Mouse (Mus musculus): ENCODE measurements around the gene Eif4a3.
"Not testable (repeated sequence)": the region's sequence is repeated elsewhere in the genome, so short reads cannot be mapped to it uniquely, and the experiment has no call there.

The Eif4a3 gene

GRCm38 (mm10) chr11:119298917-119299316 is 972 bp downstream of the Eif4a3 start:
- in situ Hi-C loops (cut with MseI, MboI): no loop called here

GRCm38 (mm10) chr11:119297996-119298395 is 1.9 kb downstream of the Eif4a3 start:
- in situ Hi-C loops (cut with MseI, MboI): no loop called here

GRCm38 (mm10) chr11:119292861-119293260 is 7.0 kb downstream of the Eif4a3 start:
- in situ Hi-C loops (cut with MseI, MboI): not testable (repeated sequence)

GRCm38 (mm10) chr11:119287207-119287992 is 12.5 kb downstream of the Eif4a3 start:
- in situ Hi-C loops (cut with MseI, MboI): no loop called here

GRCm38 (mm10) chr11:119285791-119286527 is 13.9 kb downstream of the Eif4a3 start:
- in situ Hi-C loops (cut with MseI, MboI): no loop called here

- in situ Hi-C loops (cut with MseI, MboI): no loop called here
Observed at GRCm38 (mm10) chr11:119281030-119281429, 18.9 kb downstream of the Eif4a3 start.

- in situ Hi-C loops (cut with MseI, MboI): no loop called here
Observed at GRCm38 (mm10) chr11:119273186-119273930, 26.5 kb downstream of the Eif4a3 start.

- in situ Hi-C loops (cut with MseI, MboI): not testable (repeated sequence)
Observed at GRCm38 (mm10) chr11:119272492-119272891, 27.4 kb downstream of the Eif4a3 start.

GRCm38 (mm10) chr11:119268557-119269195 is 31.2 kb downstream of the Eif4a3 start:
- in situ Hi-C loops (cut with MseI, MboI): no loop called here

GRCm38 (mm10) chr11:119267768-119268556 is 31.9 kb downstream of the Eif4a3 start, which contains the start of gene Gaa:
Gaa (plus strand) TSS chr11:119267887.
- in situ Hi-C loops (cut with MseI, MboI): no loop called here

GRCm38 (mm10) chr11:119267241-119267674 is 32.6 kb downstream of the Eif4a3 start:
- in situ Hi-C loops (cut with MseI, MboI): no loop called here

- in situ Hi-C loops (cut with MseI, MboI): no loop called here
Observed at GRCm38 (mm10) chr11:119265811-119266210, 34.1 kb downstream of the Eif4a3 start.

- in situ Hi-C loops (cut with MseI, MboI): no loop called here
Observed at GRCm38 (mm10) chr11:119264413-119264812, 35.5 kb downstream of the Eif4a3 start.

- in situ Hi-C loops (cut with MseI, MboI): no loop called here
Observed at GRCm38 (mm10) chr11:119259977-119260376, 39.9 kb downstream of the Eif4a3 start.

- in situ Hi-C loops (cut with MseI, MboI): no loop called here
Observed at GRCm38 (mm10) chr11:119258572-119259322, 41.1 kb downstream of the Eif4a3 start.

GRCm38 (mm10) chr11:119258216-119258571 is 41.7 kb downstream of the Eif4a3 start:
- in situ Hi-C loops (cut with MseI, MboI): no loop called here

- in situ Hi-C loops (cut with MseI, MboI): not testable (repeated sequence)
Observed at GRCm38 (mm10) chr11:119256557-119256956, 43.3 kb downstream of the Eif4a3 start.

- in situ Hi-C loops (cut with MseI, MboI): no loop called here
Observed at GRCm38 (mm10) chr11:119252854-119253541, 46.9 kb downstream of the Eif4a3 start.

- in situ Hi-C loops (cut with MseI, MboI): no loop called here
Observed at GRCm38 (mm10) chr11:119250998-119251397, 48.9 kb downstream of the Eif4a3 start.

All from mouse trophoblast stem cell (cell line).